Mouse (Mus musculus) heart, embryonic 16.5 days (tissue): ENCODE results near the gene Snd1. TPM values are rescaled to one million over a fixed set of nuclear protein-coding genes. Genes with fewer than 3 reads are reported as not detected.

Source experiments
- ATAC-seq: fragments of 200-750 bp; cut with Nextera tagmentation; replicated peaks from 2 replicates; pipeline ENCODE4 v1.8.0; 2017; ENCODE audit warnings: moderate number of reproducible peaks; ENCODE audit not compliant: insufficient read depth, low FRiP score; ENCODE audit errors: extremely low read depth
- H3K27ac ChIP-seq: fragments of 300-500 bp; sonication (generic); 2 replicates; pipeline ENCODE4 v1.5.1; 2014; ENCODE audit warnings: mild to moderate bottlenecking, low read length, control low read depth, moderate library complexity
- H3K27me3 ChIP-seq: fragments of 300-500 bp; sonication (generic); 2 replicates; pipeline ENCODE4 v1.6.1; 2014; ENCODE audit warnings: low read length, mixed read lengths; ENCODE audit not compliant: control insufficient read depth, insufficient read depth
- H3K36me3 ChIP-seq: fragments of 300-500 bp; sonication (generic); 2 replicates; pipeline ENCODE4 v1.6.1; 2014; ENCODE audit not compliant: control insufficient read depth, insufficient read depth
- H3K4me1 ChIP-seq: fragments of 300-500 bp; sonication (generic); 2 replicates; pipeline ENCODE4 v1.6.1; 2014; ENCODE audit warnings: low read length, mixed read lengths; ENCODE audit not compliant: control insufficient read depth, insufficient read depth
- H3K4me2 ChIP-seq: fragments of 300-500 bp; sonication (generic); 2 replicates; pipeline ENCODE4 v1.6.1; 2014; ENCODE audit warnings: low read depth, mild to moderate bottlenecking, control low read depth, low read length
- H3K4me3 ChIP-seq: fragments of 300-500 bp; sonication (generic); 2 replicates; pipeline ENCODE4 v1.5.1; 2014; ENCODE audit warnings: mild to moderate bottlenecking, control low read depth, low read length
- H3K9ac ChIP-seq: fragments of 300-500 bp; sonication (generic); 2 replicates; pipeline ENCODE4 v1.6.1; 2014; ENCODE audit warnings: low read length, control low read depth
- H3K9me3 ChIP-seq: fragments of 300-500 bp; sonication (generic); replicated peaks from 2 replicates; pipeline ENCODE4 v1.6.1; 2016; ENCODE audit warnings: low read length; ENCODE audit not compliant: control insufficient read depth
- WGBS: fragments of 180-500 bp; shearing (Covaris S2); extraction: QIAGEN DNeasy Blood & Tissue Kit; methylation state at CpG from one replicate; pipeline ENCODE4 v1.1.7; 2014; 5-methylcytosine and 5-hydroxymethylcytosine counted together
- polyA plus RNA-seq: library from polyadenylated mRNA; unstranded; fragments of >200 nt; fragmentation: Nextera tagmentation; extraction: Ambion mirVana; gene quantifications from 2 replicates; pipeline ENCODE4 v1.2.1, GENCODE M21; 2015

Gene Snd1
- 81.8 and 83.7 TPM in 2 replicates for polyA plus RNA-seq

DNA sequence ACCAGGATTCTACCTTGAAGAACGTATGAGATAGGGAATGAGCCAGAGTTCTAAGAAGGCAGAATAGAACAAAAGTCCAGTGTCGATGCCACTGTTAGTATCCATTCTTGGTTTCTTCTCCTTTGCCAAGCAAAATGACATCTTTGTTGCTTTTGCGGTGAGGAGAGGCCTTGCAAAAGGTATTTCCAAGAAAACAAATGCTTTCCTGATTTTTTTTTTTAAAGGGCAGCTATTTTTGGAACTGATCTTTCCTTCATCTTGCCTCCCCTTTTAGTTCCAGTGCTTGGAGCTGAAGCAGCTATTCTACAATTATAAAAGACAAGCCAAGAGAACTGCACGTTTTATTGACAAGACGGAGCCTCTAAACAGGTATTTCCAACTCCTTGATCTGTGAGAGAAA, at the start of gene Snd1:
Snd1 (plus strand) TSS at position 301 of the 400 bp plus-strand sequence.
- Histone ChIP-seq H3K36me3 (no peaks in the 10 kb centered on the region), H3K27me3 (no peaks in the 10 kb centered on the region), H3K4me3 (no peak within 1 kb of the TSS), H3K4me2 (no peak within 1 kb of the TSS), H3K9ac (no peak within 1 kb of the TSS), H3K4me1 (peaks cover 4% of the 10 kb centered on the region; the same call in 1 of the 2 replicates), H3K9me3 (no peaks in the 10 kb centered on the region), H3K27ac (no peak within 1 kb of the TSS)
- ATAC-seq = no peak
- WGBS = 67% methylated on average over 5 of the region's 5 CpGs

DNA sequence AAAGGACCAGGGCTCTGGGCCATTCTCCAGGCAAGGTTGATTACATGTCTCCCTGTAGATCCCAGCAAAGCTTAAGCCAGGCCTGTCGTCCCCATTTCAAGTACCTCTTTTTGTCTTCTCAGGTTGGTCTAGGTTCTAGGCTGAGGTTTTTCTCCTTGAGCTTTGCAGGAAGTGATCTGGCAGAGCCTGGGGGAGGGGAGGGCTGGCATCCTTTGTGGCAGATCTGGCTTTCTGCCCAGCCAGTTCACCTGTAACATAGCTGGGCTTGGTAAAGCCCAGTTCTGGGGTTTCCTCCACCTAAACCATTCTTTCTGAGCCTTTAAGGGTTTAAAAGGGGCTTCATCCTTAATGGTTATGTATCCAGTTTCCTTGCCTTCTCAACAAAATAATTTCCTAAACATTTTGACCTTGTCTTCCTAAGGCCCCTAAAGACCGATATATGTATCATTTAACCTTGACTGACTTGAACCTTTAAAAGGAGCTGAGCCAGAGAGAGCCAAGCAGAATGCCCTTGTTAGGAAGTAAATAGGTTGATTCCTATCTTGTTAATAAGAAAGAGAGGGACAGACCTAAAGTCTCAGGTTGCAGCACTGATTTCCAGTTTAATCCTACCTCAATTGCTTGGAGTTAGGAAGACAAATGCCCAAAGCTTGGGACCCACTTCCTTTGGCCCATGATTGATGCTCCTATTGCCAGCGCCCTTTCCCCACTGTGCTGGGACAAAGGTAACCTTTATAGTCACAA, 47.7 kb upstream of the Snd1 start, which contains the start of gene Fscn3:
Fscn3 (plus strand) TSS at position 694 of the 744 bp plus-strand sequence.
- no peak for ATAC-seq
- Histone ChIP-seq H3K36me3 (peaks cover 6% of the 10 kb centered on the region), H3K4me2 (no peak within 1 kb of the TSS), H3K9ac (no peak within 1 kb of the TSS), H3K4me1 (peaks cover 13% of the 10 kb centered on the region), H3K9me3 (no peaks in the 10 kb centered on the region), H3K4me3 (no peak within 1 kb of the TSS), H3K27me3 (no peaks in the 10 kb centered on the region), H3K27ac (no peak within 1 kb of the TSS)
- 83% methylated on average over 3 of the region's 3 CpGs for WGBS

DNA sequence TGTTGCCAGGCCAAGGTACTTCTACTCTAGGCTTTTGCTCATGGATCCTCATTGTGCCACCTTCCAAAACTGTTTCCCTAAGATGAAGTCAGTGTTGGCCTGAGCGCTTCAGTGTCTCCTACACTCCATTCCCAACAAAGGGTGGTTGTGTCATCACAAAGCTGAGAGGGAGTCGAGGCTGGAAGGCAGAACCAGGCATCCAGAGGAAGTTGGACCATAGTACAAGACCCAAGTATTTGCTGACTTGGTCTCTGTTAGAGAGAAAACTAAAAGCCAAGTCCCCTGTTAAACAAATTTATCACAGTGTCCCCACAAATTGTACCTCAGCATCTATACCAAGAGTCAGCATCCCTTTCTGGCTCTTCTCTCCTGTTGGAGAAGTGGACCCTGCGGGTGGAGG, 46.6 kb upstream of the Snd1 start, which contains the start of gene Gcc1:
Gcc1 (minus strand) TSS at position 101 of the 400 bp plus-strand sequence.
- no peak within 1 kb of the TSS for H3K4me2 ChIP-seq
- H3K27ac ChIP-seq = no peak within 1 kb of the TSS
- no peak within 1 kb of the TSS for H3K4me3 ChIP-seq
- no peak for ATAC-seq
- no peaks in the 10 kb centered on the region for H3K9me3 ChIP-seq
- H3K27me3 ChIP-seq = no peaks in the 10 kb centered on the region
- peaks cover 12% of the 10 kb centered on the region for H3K4me1 ChIP-seq
- H3K9ac ChIP-seq = no peak within 1 kb of the TSS
- WGBS = 72% methylated on average over 3 of the region's 3 CpGs
- peaks cover 6% of the 10 kb centered on the region for H3K36me3 ChIP-seq

DNA sequence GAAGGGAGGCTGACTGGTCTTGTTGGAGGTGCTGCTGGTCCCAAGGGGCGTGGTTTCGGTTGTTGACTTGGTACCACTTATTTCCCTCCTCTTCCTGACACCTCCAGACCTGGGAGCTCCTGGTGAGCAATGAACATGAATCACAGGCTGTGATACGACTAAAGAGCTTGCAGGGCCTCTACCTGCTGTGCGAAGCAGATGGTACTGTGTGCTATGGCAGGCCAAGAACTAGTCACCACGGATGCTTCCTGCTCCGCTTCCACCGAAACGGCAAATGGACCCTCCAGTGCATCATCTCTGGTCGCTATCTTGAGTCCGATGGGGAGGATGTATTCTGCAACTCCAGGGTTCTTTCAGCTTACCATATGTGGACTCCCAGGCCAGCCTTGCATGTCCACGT, 45.1 kb upstream of the Snd1 start:
- Histone ChIP-seq H3K9ac (no peak overlapping the region), H3K4me3 (no peak overlapping the region), H3K4me1 (peaks cover 5% of the 10 kb centered on the region), H3K27me3 (no peaks in the 10 kb centered on the region), H3K27ac (no peak overlapping the region), H3K36me3 (peaks cover 6% of the 10 kb centered on the region), H3K9me3 (no peaks in the 10 kb centered on the region), H3K4me2 (no peak overlapping the region)
- ATAC-seq = no peak
- 82% methylated on average over 11 of the region's 11 CpGs for WGBS

DNA sequence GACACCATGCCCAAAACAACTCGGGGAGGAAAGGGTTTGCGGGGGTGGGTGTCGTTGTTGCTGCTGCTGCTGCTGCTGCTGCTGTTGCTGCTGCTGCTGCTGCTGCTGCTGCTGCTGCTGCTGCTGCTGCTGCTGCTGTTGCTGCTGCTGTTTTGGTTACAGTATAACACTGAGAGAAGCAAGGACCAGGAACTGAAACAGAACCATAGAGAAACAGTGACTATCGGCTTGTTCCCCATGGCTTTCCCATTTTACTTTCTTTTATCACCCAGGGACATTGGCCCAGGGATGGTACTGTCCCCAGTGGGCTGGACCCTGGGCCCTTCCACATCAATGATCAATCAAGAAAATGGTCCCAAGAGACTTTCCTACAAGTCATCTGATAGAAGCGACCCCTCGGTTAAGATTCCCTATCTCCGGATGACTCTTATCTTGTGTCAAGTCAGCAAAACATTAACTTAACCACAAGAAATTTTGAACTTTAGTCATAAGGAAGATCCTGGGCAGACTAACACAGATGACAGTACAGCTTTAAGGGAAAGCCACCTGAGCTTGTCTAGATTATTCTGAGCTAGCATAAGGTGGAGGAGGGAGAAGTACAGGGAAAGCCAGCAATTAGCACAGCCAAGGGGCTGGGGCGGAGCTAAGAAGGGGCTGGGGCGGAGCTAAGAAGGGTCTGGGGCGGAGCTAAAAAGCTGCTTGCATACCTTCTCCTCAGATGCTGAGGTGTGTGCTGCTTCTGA, 44.0 kb upstream of the Snd1 start:
- H3K9ac ChIP-seq = no peak overlapping the region
- ATAC-seq = no peak
- WGBS = 62% methylated on average over 10 of the region's 10 CpGs

DNA sequence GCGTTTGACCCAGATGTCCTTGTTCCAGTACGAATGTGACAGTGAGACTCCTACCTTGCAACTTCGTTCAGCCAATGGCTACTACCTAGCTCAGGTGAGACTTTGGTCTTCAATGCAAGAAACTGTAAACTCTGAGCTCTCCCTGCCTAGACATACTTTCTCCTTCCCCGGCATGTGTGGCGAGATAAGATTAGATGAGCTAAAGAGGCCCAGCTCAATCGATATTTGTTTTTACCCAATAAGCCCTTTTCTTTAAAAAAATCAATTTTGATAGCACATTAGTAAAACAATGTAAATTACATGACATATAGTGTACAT, 43.4 kb upstream of the Snd1 start:
- ATAC-seq = no peak
- H3K4me1 ChIP-seq = 0 out of 2 replicates have a peak, but pooled peaks cover 2% of the 10 kb centered on the region
- 58% methylated on average over 6 of the region's 6 CpGs for WGBS

More for the DNA sequence above, 44.0 kb upstream of the Snd1 start:
- H3K9me3 ChIP-seq = no peaks in the 10 kb centered on the region
- H3K4me2 ChIP-seq = no peak overlapping the region
- H3K27ac ChIP-seq = no peak overlapping the region
- no peak overlapping the region for H3K4me3 ChIP-seq
- H3K36me3 ChIP-seq = peaks cover under 1% of the 10 kb centered on the region
- H3K4me1 ChIP-seq = 0 out of 2 replicates have a peak, but pooled peaks cover 2% of the 10 kb centered on the region
- no peaks in the 10 kb centered on the region for H3K27me3 ChIP-seq

DNA sequence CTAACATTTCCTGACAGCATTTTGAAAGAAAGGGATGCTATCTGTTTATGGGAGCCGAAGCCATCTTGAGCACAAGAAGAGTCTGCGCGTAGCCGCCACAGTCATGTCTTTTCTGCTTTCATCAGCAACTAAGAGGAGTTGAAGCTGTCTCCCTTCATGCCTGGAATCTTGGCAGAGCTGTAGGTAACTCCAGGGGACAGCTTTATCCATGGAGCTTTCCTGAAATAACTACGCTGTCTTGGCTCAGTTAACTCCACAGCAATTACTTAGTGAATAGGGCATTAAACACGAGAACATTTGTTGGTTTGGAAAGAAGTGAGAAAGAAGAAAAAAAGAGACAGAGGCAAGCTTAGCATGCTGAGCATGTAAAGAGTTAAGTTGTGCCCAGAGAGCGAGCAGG, 27.0 kb upstream of the Snd1 start:
- no peak overlapping the region for H3K27ac ChIP-seq
- no peaks in the 10 kb centered on the region for H3K36me3 ChIP-seq
- H3K4me3 ChIP-seq = no peak overlapping the region
- H3K9ac ChIP-seq = no peak overlapping the region
- no peaks in the 10 kb centered on the region for H3K4me1 ChIP-seq
- ATAC-seq = no peak
- WGBS = 71% methylated on average over 7 of the region's 7 CpGs
- H3K27me3 ChIP-seq = peaks cover 30% of the 10 kb centered on the region
- H3K4me2 ChIP-seq = no peak overlapping the region
- no peaks in the 10 kb centered on the region for H3K9me3 ChIP-seq

More for the DNA sequence above, 43.4 kb upstream of the Snd1 start:
- Histone ChIP-seq H3K27ac (no peak overlapping the region), H3K27me3 (no peaks in the 10 kb centered on the region), H3K9me3 (no peaks in the 10 kb centered on the region), H3K4me3 (no peak overlapping the region), H3K4me2 (no peak overlapping the region), H3K36me3 (no peaks in the 10 kb centered on the region; the same call in 1 of the 2 replicates), H3K9ac (no peak overlapping the region)

DNA sequence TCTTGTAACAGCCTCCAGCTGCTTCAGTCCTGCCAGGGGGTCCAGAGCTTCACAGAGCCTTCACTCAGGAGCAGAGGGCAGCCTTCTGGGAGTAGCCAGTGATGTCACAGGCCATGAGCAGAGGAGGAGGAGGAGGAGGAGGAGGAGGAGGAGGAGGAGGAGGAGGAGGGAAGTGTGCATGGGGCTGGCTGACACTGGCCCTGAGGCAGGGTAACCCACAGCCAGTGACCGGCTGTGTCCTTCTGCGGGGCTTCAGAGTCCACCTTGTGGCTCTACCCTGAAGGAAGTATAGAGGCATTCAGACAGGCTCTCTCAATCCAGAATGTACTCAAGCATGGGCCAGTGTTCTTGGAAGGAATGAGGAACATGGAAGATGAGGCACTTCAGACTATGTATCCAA, 25.7 kb upstream of the Snd1 start, which contains the start of gene Pax4:
Pax4 (minus strand) TSS at position 101 of the 400 bp plus-strand sequence.
- H3K4me1 ChIP-seq = no peaks in the 10 kb centered on the region
- no peaks in the 10 kb centered on the region for H3K36me3 ChIP-seq
- no peaks in the 10 kb centered on the region for H3K9me3 ChIP-seq
- no peak within 1 kb of the TSS for H3K9ac ChIP-seq
- H3K4me3 ChIP-seq = no peak within 1 kb of the TSS
- no peak within 1 kb of the TSS for H3K27ac ChIP-seq
- no peak within 1 kb of the TSS for H3K4me2 ChIP-seq
- 73% methylated on average over 2 of the region's 2 CpGs for WGBS
- peaks cover 30% of the 10 kb centered on the region for H3K27me3 ChIP-seq
- ATAC-seq = no peak

DNA sequence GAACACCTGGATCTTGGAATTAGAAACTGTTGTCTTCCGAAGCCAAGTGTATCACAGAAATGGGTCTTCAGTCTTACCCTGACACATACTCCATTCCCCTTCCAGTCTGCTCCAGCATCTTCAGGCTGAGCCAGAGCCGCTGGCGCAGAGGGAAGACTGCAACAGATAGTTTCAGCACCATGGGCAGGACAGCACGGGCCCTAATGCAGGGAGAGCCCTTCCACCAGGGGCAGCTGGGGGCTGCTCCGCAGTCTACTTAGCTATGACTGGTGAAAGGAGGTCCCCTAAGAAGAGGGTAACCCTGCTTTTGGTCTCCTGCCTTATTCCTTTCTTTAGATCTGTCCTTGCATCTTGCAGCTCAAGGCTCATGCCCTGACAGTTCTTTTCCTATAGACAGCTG, 24.5 kb upstream of the Snd1 start:
- no peak for ATAC-seq
- H3K27me3 ChIP-seq = peaks cover 30% of the 10 kb centered on the region
- H3K27ac ChIP-seq = no peak overlapping the region
- WGBS = 11% methylated on average over 5 of the region's 5 CpGs
- no peaks in the 10 kb centered on the region for H3K36me3 ChIP-seq
- H3K4me3 ChIP-seq = no peak overlapping the region
- no peaks in the 10 kb centered on the region for H3K9me3 ChIP-seq
- H3K9ac ChIP-seq = no peak overlapping the region
- no peaks in the 10 kb centered on the region for H3K4me1 ChIP-seq
- no peak overlapping the region for H3K4me2 ChIP-seq
